Mouse (Mus musculus) cerebellum, adult 8-10 months (tissue): Measurements from ENCODE around the gene Nudt8.
A peak's percentile ranks its signal among the peaks of the same experiment; 100 is the strongest.

ENCODE experiments used
- DNase-seq: peaks from one replicate; pipeline ENCODE4 v3.0.0; 2022

Nudt8 gene

DNA sequence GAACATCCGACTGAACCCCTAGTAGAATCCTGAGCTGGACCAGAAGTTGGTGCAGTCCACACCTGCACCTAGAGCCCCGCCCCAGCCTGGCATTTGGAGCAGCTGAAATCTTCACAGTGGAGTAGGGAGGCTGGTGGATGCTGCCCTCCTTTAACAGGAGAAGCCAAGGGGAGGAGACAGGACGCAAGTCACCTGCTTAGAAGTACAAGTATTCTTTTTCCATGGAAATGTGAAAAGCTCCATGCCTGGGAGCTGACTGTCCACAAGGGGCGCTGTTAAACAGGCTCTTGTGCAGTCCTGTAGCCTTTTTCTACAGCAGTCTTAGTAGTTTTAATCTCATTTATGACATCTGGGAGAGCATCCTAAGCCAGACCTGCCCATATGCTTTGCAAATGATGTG, 11.6 kb upstream of the Nudt8 start:
- no peak for DNase-seq

DNA sequence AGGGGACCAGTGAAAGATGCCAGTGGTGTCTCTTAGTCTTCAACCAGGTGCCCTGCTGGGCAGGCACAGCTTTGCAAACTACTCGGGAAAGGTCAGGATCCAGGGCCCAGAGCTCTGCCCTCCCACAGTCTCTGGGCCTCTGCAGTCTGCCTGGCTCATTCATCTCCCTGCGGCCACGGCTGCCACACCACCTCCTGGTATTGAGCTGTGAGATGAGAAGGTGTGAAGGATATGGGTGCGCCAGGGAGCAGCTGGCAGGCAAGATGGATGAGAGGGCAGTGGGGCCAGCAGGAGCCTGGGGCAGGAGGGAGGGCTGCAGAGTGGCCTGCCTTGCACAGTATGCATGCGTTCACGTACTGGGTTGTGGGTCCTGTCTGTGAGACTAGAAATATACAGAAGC, 9.6 kb upstream of the Nudt8 start:
- DNase-seq, result no peak

DNA sequence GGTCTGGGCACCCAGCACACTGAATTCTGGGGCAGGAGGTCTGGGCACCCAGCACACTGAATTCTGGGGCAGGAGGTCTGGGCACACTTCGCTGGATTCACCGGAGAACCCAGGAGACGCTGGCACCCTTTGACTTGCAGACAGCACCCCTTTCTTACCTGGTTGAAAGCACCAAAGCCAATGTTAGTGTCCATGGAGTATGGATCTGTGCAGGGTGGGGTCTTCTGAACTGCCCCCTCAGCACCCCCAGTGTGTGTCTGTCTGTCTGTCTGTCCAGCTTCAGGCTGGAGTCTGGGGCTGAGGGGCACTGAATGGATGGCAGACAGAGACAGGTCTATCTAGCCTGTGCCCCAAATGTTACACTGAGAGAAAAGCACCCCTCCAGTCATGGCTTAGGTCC, 8.8 kb upstream of the Nudt8 start:
- no peak for DNase-seq

DNA sequence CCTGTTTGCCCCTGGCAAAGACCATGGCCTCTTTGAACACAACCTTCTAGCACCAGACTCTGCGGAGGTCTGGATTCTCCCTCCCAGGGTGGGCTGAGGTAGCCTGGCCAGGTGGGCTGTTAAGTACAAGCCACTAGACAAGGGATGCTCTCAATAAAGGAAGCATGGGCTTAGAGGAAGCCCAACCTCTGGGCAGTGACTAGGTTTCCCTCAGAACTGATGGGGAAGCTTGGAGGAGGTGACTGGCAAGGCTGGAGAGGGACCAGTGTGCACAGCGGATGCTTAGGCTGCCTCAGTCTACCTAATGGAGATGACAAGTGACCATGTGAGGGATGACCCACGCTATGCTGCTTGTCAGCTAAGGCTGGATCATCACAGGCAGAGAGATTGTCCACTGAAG, 8.4 kb upstream of the Nudt8 start:
- no peak for DNase-seq

DNA sequence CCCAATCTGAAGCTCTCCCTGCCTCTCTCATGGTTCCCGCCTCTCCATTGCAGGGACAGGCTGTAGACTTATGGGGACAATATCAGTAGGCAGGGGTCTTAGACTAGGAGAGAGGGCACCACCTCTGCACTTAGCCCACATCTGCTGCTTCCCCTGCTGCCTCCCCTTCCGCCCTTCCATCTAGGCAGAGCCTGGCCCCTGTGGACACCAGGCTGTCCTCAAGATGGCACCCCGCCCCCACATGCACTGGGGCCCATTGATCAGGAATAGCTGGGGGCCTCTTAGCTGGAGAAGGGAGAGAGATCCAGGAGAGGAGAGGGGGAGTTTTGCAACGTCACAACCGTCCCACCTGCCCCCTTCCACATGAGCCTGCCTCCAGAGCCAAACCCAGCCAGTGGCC, 8.0 kb upstream of the Nudt8 start, which contains the start of gene Tbx10:
TSS of gene Tbx10 (plus strand) at position 337 of the 400 bp plus-strand sequence.
- no peak for DNase-seq

DNA sequence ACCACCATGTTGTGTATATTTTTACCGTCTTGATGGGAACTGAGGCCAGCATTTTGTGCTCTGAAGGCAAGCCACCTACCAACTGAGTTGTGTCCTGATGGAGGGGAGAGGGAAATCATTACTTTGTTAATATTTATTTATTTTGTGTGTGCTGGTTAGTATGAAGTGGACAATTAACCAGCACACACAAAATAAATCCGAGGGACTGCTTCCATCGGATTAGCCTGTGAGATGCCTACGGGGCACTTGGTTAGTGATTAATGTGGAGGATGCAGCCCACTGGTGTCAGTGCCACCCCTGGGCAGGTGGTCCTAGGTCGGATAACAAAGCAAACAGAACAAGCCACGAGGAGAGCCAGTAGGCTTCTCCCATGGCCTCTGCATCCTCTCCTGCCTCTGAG, 5.4 kb upstream of the Nudt8 start:
- no peak for DNase-seq

DNA sequence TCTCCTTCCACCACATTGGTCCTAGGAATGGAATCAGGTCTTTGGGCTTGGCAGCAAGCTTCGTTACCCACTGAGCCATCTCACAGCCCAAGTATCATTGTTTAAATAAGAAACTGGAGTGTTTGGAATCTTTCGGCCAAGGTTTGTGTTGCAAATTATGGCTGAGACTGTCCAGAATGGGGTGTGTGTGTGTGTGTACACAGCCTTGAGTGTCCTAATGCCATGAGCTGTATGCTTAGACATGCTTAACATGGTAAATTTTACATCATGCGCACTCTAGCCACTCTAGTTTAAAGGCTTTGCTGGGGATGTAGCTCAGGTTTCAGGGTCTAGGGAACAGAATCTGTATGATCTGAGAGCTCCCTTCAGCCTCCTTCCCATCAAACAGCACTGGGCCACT, 4.9 kb upstream of the Nudt8 start:
- no peak for DNase-seq

DNA sequence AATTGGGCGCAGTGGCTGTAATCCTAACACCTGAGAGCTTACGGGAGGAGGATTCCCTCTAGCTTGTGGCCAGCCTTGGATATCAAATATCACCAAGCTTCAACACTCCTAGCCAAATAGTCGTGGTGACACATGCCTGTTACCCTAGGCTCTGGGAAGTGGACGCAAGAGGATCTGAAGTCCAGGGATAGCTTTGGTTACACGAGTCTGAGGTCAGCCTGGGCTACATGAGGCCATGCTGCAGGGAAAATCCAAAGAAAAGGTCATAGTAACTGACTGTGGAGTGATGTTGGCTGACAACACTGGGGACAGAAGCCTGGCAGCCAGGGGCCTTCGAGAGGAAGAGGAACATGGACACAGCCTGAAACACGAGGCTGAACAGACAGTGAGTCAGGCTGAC, 4.3 kb upstream of the Nudt8 start:
- no peak for DNase-seq

DNA sequence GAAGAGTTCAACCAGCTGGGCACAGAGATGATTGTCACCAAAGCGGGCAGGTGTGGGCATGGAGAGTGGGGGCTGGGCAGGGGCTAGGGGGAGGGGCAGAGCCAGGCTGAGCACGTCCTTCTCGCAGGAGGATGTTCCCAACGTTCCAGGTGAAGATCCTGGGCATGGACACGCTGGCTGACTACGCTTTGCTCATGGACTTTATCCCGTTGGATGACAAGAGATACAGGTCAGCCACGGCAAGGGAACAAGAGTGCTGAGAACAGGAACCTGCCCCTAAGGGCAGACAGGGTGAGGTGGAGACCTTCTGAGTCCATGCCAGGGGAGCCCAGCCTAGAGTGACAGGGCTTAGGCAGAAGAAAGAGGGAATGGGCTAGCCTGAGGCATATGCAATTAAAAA, 3.6 kb upstream of the Nudt8 start:
- DNase-seq, result no peak

DNA sequence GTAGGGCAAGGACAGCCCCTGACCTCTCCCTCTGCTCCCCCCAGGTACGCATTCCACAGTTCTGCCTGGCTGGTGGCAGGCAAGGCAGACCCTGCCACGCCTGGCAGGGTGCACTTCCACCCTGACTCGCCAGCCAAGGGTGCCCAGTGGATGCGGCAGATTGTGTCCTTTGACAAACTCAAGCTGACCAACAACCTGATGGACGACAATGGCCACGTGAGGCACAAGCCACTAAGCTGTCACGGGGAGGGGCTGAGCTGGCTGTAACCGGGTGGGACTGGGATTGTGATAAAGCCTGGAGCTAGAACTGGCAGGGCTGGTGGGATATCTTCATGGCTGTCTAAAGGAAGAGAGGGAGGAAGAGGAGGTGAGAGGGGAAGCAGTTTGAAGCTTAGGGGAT, 3.1 kb upstream of the Nudt8 start:
- no peak for DNase-seq

DNA sequence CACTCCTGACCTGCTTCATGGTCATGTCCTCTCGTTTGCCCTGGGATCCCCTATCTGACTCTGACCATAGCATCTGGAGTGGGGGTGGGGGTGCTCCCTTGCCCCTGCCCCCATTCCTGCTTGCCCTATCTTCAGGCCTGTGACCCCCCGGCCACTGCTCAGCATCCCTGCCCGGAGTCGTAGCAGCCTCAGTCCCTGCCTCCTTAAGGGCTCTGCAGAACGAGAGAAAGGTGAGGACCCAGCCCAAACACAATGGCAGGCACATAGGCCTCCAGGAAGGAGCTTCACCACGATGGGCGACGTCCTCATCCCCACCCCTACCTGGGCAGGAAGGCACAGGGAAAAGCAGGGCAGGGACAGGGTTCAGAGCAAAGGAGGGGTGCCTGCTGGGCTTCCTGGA, 2.0 kb upstream of the Nudt8 start:
- DNase-seq, result no peak

DNA sequence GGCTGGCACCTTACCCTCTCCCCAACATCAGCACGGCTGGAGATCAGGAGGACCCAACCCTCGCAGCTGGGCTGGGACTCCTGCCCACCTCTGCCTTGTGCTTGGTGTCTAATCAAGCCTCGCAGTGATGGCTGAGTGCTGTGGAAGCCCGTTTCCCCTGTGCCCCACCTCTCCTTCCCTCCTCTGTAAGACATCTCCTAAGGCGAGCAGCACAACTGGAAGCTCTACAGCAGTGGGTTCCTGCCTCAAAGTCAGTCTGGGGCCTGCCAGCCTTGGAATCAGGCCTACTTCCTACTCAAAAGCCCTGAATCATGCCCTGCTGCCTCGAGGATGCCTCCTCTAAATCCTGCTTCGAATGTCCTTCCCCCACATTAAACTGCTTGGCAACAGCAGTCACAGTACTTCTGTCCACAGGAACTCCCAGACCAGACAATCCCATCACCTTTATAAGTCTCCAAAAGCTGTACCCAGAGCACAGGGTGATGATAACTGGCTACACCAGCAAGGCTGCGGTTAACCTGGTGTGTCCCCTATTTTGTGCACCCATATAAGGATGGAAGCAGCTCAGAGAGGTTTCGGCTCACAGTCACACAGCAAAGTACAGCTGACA, 1.2 kb upstream of the Nudt8 start:
- no peak for DNase-seq

DNA sequence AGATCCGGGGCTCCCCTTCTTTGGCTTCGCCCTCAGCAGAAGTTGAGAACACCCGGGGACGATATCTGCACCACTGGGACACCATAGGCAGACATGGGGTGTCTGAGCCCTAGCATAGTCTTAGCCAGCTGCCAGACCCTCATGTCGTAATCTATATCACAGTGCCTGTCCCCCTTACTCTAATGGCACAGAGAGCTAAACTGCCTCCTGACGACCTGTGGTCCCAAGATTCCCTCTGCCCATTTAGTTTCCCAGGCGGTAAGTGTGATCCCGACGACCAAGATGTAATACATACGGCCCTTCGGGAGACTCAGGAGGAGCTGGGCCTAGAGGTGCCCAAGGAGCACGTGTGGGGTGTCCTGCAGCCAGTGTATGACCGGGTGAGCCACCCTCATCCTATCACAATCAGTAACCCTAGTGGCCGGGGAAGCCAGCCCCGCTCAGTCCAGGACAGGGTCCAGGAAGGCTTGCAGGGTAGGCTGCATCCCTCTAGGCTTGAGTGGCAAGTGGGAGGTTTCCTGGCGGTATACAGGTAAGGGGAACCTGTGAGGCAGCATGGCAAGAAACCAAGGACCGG, 657 bp downstream of the Nudt8 start:
- no peak for DNase-seq

DNA sequence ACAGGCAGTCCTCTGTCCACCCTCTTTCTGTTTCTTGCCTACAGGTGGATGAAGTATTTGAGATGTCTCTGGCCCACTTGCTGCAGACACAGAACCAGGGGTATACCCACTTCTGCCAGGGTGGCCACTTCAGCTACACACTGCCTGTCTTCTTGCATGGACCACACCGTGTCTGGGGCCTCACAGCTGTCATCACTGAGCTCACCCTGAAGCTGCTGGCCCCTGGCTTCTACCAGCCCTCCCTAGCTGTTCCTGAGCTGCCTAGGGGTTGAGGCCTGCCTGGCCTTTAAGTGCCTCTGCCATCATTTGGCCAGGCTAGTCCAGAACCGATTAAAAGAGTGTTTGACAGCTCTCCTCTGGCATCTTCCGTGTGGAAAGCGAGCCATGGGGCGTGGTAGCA, 1.4 kb downstream of the Nudt8 start:
- DNase-seq, result no peak

DNA sequence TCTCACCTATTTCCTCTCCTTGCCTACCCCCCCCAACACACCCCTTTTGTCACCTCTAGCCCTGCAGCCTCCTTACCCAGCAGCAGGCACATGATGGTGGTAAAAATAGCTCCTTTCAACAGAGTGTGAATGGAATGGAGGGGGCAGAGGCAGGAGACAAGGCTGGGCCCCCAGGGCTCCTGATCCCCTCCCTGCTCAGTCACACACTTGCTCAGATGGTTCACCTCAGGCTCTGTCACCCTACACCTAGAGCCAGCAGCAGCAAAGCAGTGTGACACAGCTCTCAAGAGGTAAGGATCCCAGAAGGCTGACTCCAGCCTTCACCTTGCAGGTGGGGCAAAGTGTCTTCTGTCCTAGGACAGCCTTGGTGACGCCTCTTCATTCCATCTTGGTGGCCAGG, 2.7 kb downstream of the Nudt8 start, which contains the start of gene Doc2g:
TSS of gene Doc2g (plus strand) at position 202 of the 400 bp plus-strand sequence.
- no peak for DNase-seq

DNA sequence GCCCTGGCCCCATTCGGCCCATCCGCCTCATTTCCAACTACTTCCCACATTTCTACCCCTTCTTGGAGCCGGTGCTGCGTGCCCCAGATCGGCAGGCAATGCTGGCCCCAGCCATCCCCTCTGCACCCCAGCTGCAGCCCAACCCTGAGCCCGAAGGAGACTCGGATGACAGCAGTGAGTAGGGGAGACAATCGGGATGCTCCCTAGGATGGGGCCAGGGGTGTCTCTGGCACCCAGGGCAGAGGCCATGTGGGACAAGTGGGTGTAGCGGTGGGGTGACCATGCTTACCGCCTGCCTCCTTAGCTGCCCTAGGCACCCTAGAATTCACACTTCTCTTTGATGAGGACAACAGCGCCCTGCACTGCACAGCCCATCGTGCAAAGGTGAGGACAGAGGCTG, 3.3 kb downstream of the Nudt8 start:
- DNase-seq, result no peak

DNA sequence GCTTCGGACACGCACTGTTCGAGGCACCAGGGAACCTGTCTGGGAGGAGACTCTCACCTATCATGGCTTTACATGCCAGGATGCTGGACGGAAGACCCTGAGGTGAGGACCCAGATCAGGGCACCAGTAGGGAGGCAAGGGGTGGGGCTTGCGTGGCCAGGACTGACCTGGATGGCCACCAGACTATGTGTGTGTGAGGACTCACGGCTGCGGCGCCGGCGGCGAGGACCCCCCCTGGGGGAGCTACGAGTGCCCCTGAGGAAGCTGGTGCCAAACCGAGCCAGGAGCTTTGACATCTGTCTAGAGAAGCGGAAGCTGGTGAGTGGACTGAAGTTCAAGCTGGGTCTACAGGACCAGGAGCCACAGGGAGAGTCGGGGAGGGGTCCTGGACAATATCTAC, 4.0 kb downstream of the Nudt8 start:
- DNase-seq, result no peak

DNA sequence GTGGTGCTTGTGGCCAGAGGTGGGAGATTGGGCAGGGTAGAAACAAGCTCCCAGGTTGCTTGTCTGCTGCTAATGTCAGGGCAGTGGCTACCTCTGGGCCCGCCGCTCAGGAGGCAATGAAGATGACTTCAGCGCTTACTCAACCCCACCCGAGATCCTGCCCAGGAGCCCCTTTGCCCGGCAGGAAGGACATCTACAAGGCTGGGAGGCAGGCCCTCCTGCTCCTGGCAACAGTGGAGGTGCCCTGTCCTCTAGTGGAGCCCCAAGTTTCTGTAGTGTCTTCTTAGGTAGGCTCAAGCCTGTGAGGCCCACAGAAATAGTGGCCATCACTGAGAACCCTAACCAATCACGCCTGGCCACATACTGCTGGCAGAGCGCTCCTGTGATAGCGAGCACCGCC, 4.7 kb downstream of the Nudt8 start:
- no peak for DNase-seq

DNA sequence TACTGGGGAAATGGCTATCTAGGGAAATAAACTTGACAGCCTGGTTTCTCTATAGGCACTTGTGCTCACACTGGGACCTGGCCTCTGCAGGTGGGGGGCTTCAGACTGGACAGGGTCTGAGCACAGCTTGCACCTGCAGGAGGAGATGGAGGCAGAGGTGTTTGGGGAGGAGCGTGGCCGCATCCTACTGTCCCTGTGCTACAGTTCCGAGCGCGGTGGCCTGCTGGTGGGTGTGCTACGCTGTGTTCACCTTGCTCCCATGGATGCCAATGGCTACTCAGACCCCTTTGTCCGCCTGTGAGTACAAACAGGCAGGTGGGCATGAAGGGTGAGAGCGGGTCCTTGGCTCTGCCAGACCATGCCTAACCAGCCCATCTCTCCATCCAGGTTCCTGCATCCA, 5.6 kb downstream of the Nudt8 start:
- DNase-seq, result no peak

DNA sequence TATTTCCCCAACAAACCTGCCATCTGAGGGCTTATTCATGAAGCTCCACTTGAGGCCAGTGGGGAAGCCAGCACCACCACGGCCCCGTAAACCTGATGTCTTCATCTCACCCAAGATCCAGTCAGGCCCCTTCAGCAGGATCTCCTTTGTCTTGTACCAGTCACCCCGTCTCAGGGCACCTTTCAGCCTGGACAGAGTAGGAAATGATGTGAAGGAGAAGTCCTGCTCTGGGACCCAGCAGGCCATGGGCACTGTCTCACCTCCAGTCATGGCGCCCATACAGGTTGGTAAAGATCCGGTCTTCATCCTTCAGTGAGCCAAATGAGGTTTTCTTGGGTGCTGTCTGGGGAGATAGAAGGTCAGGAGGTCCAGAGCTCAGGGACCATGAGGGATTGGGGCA, 10.7 kb downstream of the Nudt8 start:
- DNase-seq, result no peak

DNA sequence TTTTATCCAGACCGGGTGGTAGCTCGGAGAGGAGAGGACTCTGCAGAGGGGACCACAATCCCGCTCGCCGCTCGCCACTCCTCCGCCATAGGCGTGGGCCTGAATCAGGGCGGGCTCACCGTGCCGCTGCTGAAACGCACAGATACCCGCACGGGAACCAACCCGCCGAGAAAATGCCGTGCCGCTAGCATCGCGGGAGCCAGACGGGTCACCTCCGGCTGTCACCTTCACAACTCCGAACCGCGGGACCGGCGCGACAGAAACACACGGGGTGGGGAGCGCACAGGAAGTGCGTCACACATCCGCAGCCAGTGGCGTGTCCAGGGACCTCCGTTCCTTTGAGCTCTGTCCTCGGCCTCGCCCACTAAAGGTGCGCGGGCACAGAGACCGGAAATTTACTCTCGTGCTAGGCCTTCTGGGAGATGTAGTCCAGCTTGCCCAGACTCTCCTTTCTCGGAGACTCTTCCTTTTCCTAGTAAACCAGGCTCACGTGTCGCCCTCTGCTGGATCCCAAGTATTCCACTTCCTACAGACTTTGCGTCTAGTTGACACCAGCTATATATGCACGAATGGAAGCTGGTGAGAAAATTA, 12.1 kb downstream of the Nudt8 start, which contains the start of gene Ndufv1:
TSS of gene Ndufv1 (minus strand) at position 375 of the 591 bp plus-strand sequence.
- peak; percentile 95 for DNase-seq

DNA sequence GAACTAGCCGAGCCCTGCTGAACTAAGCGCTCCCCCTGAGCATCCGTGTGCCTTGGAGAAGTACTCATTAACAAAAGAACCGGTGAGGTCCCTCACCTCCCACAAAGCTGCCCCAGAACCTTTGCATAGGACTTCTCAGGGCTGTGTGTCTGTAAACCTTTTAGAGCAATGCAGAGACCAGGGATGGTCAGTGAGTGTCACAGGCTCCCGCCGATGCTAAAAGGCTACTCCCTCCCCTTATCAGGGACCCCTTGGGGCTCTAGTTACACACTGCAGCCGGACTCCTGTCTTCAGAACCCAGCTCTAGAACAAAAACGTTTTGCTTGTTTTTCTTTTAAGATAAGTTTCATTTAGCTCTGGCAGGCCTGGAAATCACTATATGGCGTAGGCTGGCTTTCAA, 12.7 kb downstream of the Nudt8 start:
- no peak for DNase-seq

DNA sequence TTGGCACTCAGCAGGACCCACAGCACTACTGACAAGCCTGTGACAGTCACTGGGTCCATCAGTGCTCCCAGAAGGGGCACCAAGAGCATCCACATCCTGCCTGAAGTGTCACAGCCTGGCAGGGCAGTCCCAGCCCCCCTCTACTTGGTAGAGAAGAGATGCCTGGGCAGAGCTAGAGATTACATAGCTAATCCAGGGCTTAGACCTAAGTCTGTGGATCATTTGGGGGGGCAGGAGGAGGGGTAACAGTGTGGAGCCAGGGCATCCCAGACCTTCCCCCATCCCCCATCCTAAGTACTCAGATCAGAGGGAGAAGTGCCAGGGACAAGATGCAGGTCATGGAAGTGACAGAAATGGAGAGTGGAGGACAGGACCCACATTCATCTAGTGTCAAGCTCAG, 14.4 kb downstream of the Nudt8 start:
- peak; percentile 12 for DNase-seq

DNA sequence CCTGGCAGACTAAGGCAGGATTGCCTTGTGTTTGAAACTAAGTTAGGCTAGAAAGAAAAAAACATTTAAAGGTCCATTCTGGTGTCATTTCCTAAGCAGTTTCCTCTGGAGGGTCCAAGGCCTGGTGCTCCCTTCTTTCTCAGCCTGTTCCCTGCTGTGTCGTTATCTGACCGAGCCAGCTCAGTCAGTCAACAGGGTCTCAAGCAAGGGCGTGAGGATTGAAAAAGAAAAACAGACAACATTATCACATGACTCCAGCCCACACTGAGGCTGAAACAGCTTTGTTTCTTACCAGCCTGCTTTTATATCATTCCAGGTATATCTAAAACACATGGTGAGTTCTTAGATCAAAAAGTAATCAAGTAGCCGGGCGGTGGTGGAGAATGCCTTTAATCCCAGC, 15.3 kb downstream of the Nudt8 start:
- no peak for DNase-seq
